Mouse (Mus musculus) lung, adult 2 months (tissue): Measurements from ENCODE around the gene Serp1.

Source experiments
- CTCF ChIP-seq: fragments of 200-500 bp; IDR thresholded peaks from 2 replicates; pipeline ENCODE4 v1.5.1; 2011; ENCODE audit warnings: mild to moderate bottlenecking, low read length, control low read depth; ENCODE audit not compliant: insufficient read depth
- POLR2A ChIP-seq: fragments of 200-500 bp; IDR thresholded peaks from 2 replicates; pipeline ENCODE4 v1.6.1; 2011; ENCODE audit warnings: low read depth, mild to moderate bottlenecking, control low read depth, low read length, borderline replicate concordance; ENCODE audit errors: extremely low read depth

GRCm38 (mm10) chr3:58536573-58536972, 10.9 kb upstream of the Serp1 start:
- TF ChIP-seq CTCF (no peak), POLR2A (no peak)
